Mouse (Mus musculus): ENCODE measurements around the gene Dcaf7. TPM values are rescaled to one million over a fixed set of nuclear protein-coding genes. Genes with fewer than 3 reads are reported as not detected.

Dcaf7 gene
- polyA plus RNA-seq, 1 experiment from 2014 or later = 51.6 TPM

- Histone ChIP-seq H3K27me3 (replicated peaks) (no peaks in the 10 kb centered on the region), H3K4me3 (replicated peaks) (no peak overlapping the region), H3K4me1 (replicated peaks) (no peaks in the 10 kb centered on the region), H3K4me2 (replicated peaks) (no peak overlapping the region), H3K9ac (no peak overlapping the region), H3K9me3 (no peaks in the 10 kb centered on the region), H3K27ac (no peak overlapping the region), H3K36me3 (peaks cover 5% of the 10 kb centered on the region; the same call in 1 of the 2 replicates)
- ATAC-seq = peak; percentile 47; the same call in 1 of the 2 replicates
- whole genome bisulfite sequencing = 3% methylated on average over 4 of the region's 4 CpGs
Measured at GRCm38 (mm10) chr11:106076321-106076720, 39.6 kb downstream of the Dcaf7 start.

- under 1% methylated on average over 69 of the region's 69 CpGs for WGBS
- Histone ChIP-seq H3K4me2 (replicated peaks) (peak within 1 kb of the TSS; percentile 77), H3K27ac (peak within 1 kb of the TSS; percentile 99), H3K9me3 (no peaks in the 10 kb centered on the region), H3K4me1 (replicated peaks) (0 out of 2 replicates have a peak, but pooled peaks cover 3% of the 10 kb centered on the region), H3K9ac (peak within 1 kb of the TSS; percentile 97), H3K4me3 (replicated peaks) (peak within 1 kb of the TSS; percentile 98), H3K27me3 (replicated peaks) (no peaks in the 10 kb centered on the region), H3K36me3 (no peaks in the 10 kb centered on the region)
- ATAC-seq = peak; percentile 98
Measured at GRCm38 (mm10) chr11:106083708-106084701, 47.3 kb downstream of the Dcaf7 start, which contains the start of gene Map3k3. Map3k3 (plus strand) TSS chr11:106084613.

GRCm38 (mm10) chr11:106084911-106085561 lies 48.4 kb downstream of the Dcaf7 start:
- peak overlapping the region; percentile 97 for H3K9ac ChIP-seq
- peak overlapping the region; percentile 77 for H3K4me2 ChIP-seq (replicated peaks)
- no peaks in the 10 kb centered on the region for H3K27me3 ChIP-seq (replicated peaks)
- peak; percentile 83 for ATAC-seq
- under 1% methylated on average over 51 of the region's 61 CpGs for WGBS
- H3K9me3 ChIP-seq = no peaks in the 10 kb centered on the region
- peak overlapping the region; percentile 99 for H3K27ac ChIP-seq
- no peaks in the 10 kb centered on the region for H3K36me3 ChIP-seq
- peak overlapping the region; percentile 98 for H3K4me3 ChIP-seq (replicated peaks)
- 0 out of 2 replicates have a peak, but pooled peaks cover 3% of the 10 kb centered on the region for H3K4me1 ChIP-seq (replicated peaks)

GRCm38 (mm10) chr11:106098223-106098622 lies 61.6 kb downstream of the Dcaf7 start:
- Histone ChIP-seq H3K4me3 (replicated peaks) (no peak overlapping the region), H3K36me3 (no peaks in the 10 kb centered on the region), H3K9ac (no peak overlapping the region), H3K4me1 (replicated peaks) (no peaks in the 10 kb centered on the region), H3K27ac (no peak overlapping the region), H3K4me2 (replicated peaks) (no peak overlapping the region), H3K27me3 (replicated peaks) (no peaks in the 10 kb centered on the region), H3K9me3 (no peaks in the 10 kb centered on the region)
- WGBS = 85% methylated on average over 1 of the region's 1 CpGs
- ATAC-seq = no peak

- no peak for ATAC-seq
- no peaks in the 10 kb centered on the region for H3K9me3 ChIP-seq
- H3K4me3 ChIP-seq (replicated peaks) = no peak overlapping the region
- no peak overlapping the region for H3K4me2 ChIP-seq (replicated peaks)
- no peak overlapping the region for H3K27ac ChIP-seq
- no peaks in the 10 kb centered on the region for H3K4me1 ChIP-seq (replicated peaks)
- 80% methylated on average over 3 of the region's 3 CpGs for WGBS
- H3K9ac ChIP-seq = no peak overlapping the region
- 0 out of 2 replicates have a peak, but pooled peaks cover under 1% of the 10 kb centered on the region for H3K36me3 ChIP-seq
- no peaks in the 10 kb centered on the region for H3K27me3 ChIP-seq (replicated peaks)
Measured at GRCm38 (mm10) chr11:106102866-106103265, 66.2 kb downstream of the Dcaf7 start.

- Histone ChIP-seq H3K27ac (no peak overlapping the region), H3K36me3 (0 out of 2 replicates have a peak, but pooled peaks cover 2% of the 10 kb centered on the region), H3K4me3 (replicated peaks) (no peak overlapping the region), H3K9me3 (no peaks in the 10 kb centered on the region), H3K4me1 (replicated peaks) (no peaks in the 10 kb centered on the region), H3K27me3 (replicated peaks) (no peaks in the 10 kb centered on the region), H3K9ac (no peak overlapping the region), H3K4me2 (replicated peaks) (no peak overlapping the region)
- WGBS = 81% methylated on average over 8 of the region's 8 CpGs
- no peak for ATAC-seq
Measured at GRCm38 (mm10) chr11:106106047-106106587, 69.4 kb downstream of the Dcaf7 start.

Other genes starting within 250 kb of the Dcaf7 start
- gene Cyb561, start 83.5 kb upstream of the Dcaf7 start, polyA plus RNA-seq (2015; fragmentation: Nextera tagmentation; extraction: Ambion mirVana) = 44.0 and 45.5 TPM in 2 replicates
- gene Ace, start 68.9 kb upstream of the Dcaf7 start, polyA plus RNA-seq (2015; fragmentation: Nextera tagmentation; extraction: Ambion mirVana) = 6.9 and 11.1 TPM in 2 replicates
- gene Ace3, start 42.2 kb upstream of the Dcaf7 start, polyA plus RNA-seq (2015; fragmentation: Nextera tagmentation; extraction: Ambion mirVana) = not detected in 2 replicates
- 2.2 and 2.5 TPM in 2 replicates for gene Kcnh6, start 28.7 kb upstream of the Dcaf7 start, polyA plus RNA-seq (2015; fragmentation: Nextera tagmentation; extraction: Ambion mirVana)
- gene Taco1, start 29.2 kb downstream of the Dcaf7 start, polyA plus RNA-seq (2015; fragmentation: Nextera tagmentation; extraction: Ambion mirVana) = 12.0 and 14.0 TPM in 2 replicates
- gene Map3k3, start 47.7 kb downstream of the Dcaf7 start, polyA plus RNA-seq (2015; fragmentation: Nextera tagmentation; extraction: Ambion mirVana) = 14.2 and 18.0 TPM in 2 replicates
- gene Gm10840, start 124.0 kb downstream of the Dcaf7 start, polyA plus RNA-seq (2015; fragmentation: Nextera tagmentation; extraction: Ambion mirVana) = not detected in 2 replicates
- 94.0 and 108 TPM in 2 replicates for gene Limd2, start 124.0 kb downstream of the Dcaf7 start, polyA plus RNA-seq (2015; fragmentation: Nextera tagmentation; extraction: Ambion mirVana)
- 14.0 and 14.9 TPM in 2 replicates for gene Strada, start 165.3 kb downstream of the Dcaf7 start, polyA plus RNA-seq (2015; fragmentation: Nextera tagmentation; extraction: Ambion mirVana)
- 88.6 and 91.5 TPM in 2 replicates for gene Ccdc47, start 179.5 kb downstream of the Dcaf7 start, polyA plus RNA-seq (2015; fragmentation: Nextera tagmentation; extraction: Ambion mirVana)
- 58.1 and 62.9 TPM in 2 replicates for gene Ddx42, start 180.1 kb downstream of the Dcaf7 start, polyA plus RNA-seq (2015; fragmentation: Nextera tagmentation; extraction: Ambion mirVana)
- 52.5 and 56.3 TPM in 2 replicates for gene Ftsj3, start 219.2 kb downstream of the Dcaf7 start, polyA plus RNA-seq (2015; fragmentation: Nextera tagmentation; extraction: Ambion mirVana)
- 247 and 259 TPM in 2 replicates for gene Psmc5, start 219.3 kb downstream of the Dcaf7 start, polyA plus RNA-seq (2015; fragmentation: Nextera tagmentation; extraction: Ambion mirVana)
- gene Smarcd2, start 236.1 kb downstream of the Dcaf7 start, polyA plus RNA-seq (2015; fragmentation: Nextera tagmentation; extraction: Ambion mirVana) = 60.6 and 61.5 TPM in 2 replicates
- gene Tcam1, start 239.8 kb downstream of the Dcaf7 start, polyA plus RNA-seq (2015; fragmentation: Nextera tagmentation; extraction: Ambion mirVana) = 0.31 and 0.33 TPM in 2 replicates